Mouse (Mus musculus) myocyte (in vitro differentiated cells): ENCODE results near the gene Six5.

Source experiments
- CEBPB ChIP-seq: IDR thresholded peaks from 2 replicates; pipeline ENCODE4 v1.6.1; 2011; ENCODE audit warnings: mild to moderate bottlenecking, moderate library complexity; ENCODE audit not compliant: poor library complexity, insufficient read depth, severe bottlenecking
- MAX ChIP-seq: IDR thresholded peaks from one replicate; pipeline ENCODE4 v1.6.1; 2011; ENCODE audit warnings: low read depth, mild to moderate bottlenecking, control low read depth
- MYOD1 ChIP-seq, 3 experiments: IDR thresholded peaks; one replicate each; pipeline ENCODE4 v1.6.1; 2011; ENCODE audit warnings: control low read depth in 2 of 3, low read depth in 2 of 3, mild to moderate bottlenecking in 2 of 3, moderate library complexity in 1 of 3; ENCODE audit not compliant: insufficient read length in 2 of 3, control insufficient read depth in 1 of 3
- MYOG ChIP-seq, 3 experiments: IDR thresholded peaks; one replicate each; pipeline ENCODE4 v1.6.1; 2011; ENCODE audit warnings: control low read depth in 2 of 3, low read depth in 2 of 3, mild to moderate bottlenecking in 2 of 3; ENCODE audit not compliant: insufficient read length in 2 of 3, control insufficient read depth in 1 of 3, insufficient read depth in 1 of 3
- POLR2A ChIP-seq: IDR thresholded peaks from one replicate; pipeline ENCODE4 v1.6.1; 2011; ENCODE audit warnings: low read depth, mild to moderate bottlenecking, control low read depth, moderate library complexity; ENCODE audit not compliant: insufficient read length
- POLR2AphosphoS2 ChIP-seq: IDR thresholded peaks from one replicate; pipeline ENCODE4 v1.6.1; 2011; ENCODE audit warnings: low read depth, control low read depth; ENCODE audit not compliant: insufficient read length
- REST ChIP-seq: IDR thresholded peaks from one replicate; pipeline ENCODE4 v1.6.1; 2011; ENCODE audit warnings: mild to moderate bottlenecking, control low read depth, moderate library complexity; ENCODE audit not compliant: insufficient read depth, insufficient read length
- TCF12 ChIP-seq: IDR thresholded peaks from one replicate; pipeline ENCODE4 v1.6.1; 2011; ENCODE audit warnings: mild to moderate bottlenecking, control low read depth; ENCODE audit not compliant: poor library complexity, insufficient read depth, severe bottlenecking
- USF1 ChIP-seq: IDR thresholded peaks from one replicate; pipeline ENCODE4 v1.6.1; 2011; ENCODE audit warnings: low read depth, mild to moderate bottlenecking, control low read depth, moderate library complexity

DNA sequence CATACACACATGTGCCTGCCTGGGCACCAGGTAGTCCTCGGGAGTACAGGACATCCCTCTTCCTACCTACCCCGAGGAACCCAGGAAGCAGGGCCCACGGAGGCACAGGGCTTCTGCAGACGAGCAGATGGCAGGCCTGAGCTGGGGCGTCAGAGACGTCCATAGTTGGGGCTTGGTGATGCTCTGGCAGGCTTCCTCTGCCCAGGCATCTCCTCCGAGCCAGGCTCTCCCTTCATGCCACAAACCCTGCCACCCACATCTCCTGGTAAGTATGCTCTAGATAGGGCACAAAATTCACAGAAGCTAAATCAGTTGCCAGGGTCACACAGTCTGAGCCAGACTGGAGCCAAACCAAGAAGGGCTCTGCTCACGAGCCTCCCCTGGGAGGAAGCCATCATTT is 44.2 kb upstream of the Six5 start:
- TF ChIP-seq POLR2A (no peak), TCF12 (no peak), MYOD1 (IDR thresholded peaks at IDR 0.05; ENCODE audit: control insufficient read depth in 1 of 3, insufficient read length in 2 of 3, low read depth in 2 of 3) (no peak), POLR2AphosphoS2 (no peak), USF1 (no peak), CEBPB (no peak), MAX (no peak), REST (no peak), MYOG (IDR thresholded peaks at IDR 0.05; ENCODE audit: control insufficient read depth in 1 of 3, insufficient read depth in 1 of 3, insufficient read length in 2 of 3, low read depth in 2 of 3) (no peak)
